Mouse (Mus musculus) small intestine, adult 2 months (tissue): ENCODE results near the gene Wdr77.

Source experiments
- CTCF ChIP-seq: fragments of 200-500 bp; IDR thresholded peaks from 2 replicates; pipeline ENCODE4 v1.5.1; 2012; ENCODE audit warnings: low read depth, mild to moderate bottlenecking, control low read depth, inconsistent platforms, low read length, moderate library complexity, mixed read lengths; ENCODE audit not compliant: insufficient replicate concordance, insufficient read length; ENCODE audit errors: extremely low read depth
- POLR2A ChIP-seq: fragments of 200-500 bp; IDR thresholded peaks from 2 replicates; pipeline ENCODE4 v1.6.1; 2012; ENCODE audit warnings: low read depth, mild to moderate bottlenecking, control low read depth, inconsistent platforms, low read length, moderate library complexity

- no peak for TF ChIP-seq CTCF
- no peak for TF ChIP-seq POLR2A
Measured at GRCm38 (mm10) chr3:105936111-105936510, 23.1 kb upstream of the Wdr77 start.
